Mouse (Mus musculus): ENCODE data around the gene Pik3c2a. TPM values are rescaled to one million over a fixed set of nuclear protein-coding genes. Genes with fewer than 3 reads are reported as not detected.

Pik3c2a gene
- polyA plus RNA-seq, 1 experiment from 2014 or later: 24.2 TPM

DNA sequence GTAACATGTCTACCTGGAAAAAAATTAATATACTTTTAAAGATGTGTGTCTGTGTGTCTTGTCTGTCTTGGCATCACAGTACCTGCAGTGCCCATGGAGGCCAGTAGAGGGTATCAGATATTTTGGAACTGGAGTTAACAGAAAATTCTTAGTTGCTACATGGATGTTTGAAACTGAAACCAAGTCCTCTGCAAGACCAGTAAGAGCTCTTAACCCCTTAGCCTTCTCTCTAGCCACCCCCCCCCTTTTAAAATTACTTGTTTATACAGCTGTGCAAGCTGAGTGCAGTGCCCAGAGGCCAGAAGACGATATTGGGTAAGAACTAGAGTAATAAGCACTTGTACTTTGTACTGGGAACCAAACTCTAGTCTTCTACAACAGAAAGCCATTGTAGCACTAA, 107.0 kb downstream of the Pik3c2a start:
- Histone ChIP-seq H3K9ac (ENCODE audit: low read length) (no peak overlapping the region), H3K9me3 (ENCODE audit: control insufficient read depth, low read length) (no peaks in the 10 kb centered on the region), H3K4me3 (ENCODE audit: low read depth, low read length) (no peak overlapping the region), H3K4me2 (ENCODE audit: low read depth) (no peak overlapping the region), H3K4me1 (ENCODE audit: control insufficient read depth, insufficient read depth, low read length) (no peaks in the 10 kb centered on the region), H3K27ac (ENCODE audit: low read depth, low read length) (no peak overlapping the region), H3K36me3 (ENCODE audit: control insufficient read depth, insufficient read depth, low read length) (peaks cover 5% of the 10 kb centered on the region), H3K27me3 (ENCODE audit: control insufficient read depth, insufficient read depth, low read length) (no peaks in the 10 kb centered on the region)
- DNase-seq (ENCODE audit: low spot score) (peak; percentile 26), ATAC-seq (ENCODE audit: insufficient read depth, low FRiP score, low TSS enrichment) (no peak)
- WGBS: 48% methylated on average over 1 of the region's 1 CpGs

DNA sequence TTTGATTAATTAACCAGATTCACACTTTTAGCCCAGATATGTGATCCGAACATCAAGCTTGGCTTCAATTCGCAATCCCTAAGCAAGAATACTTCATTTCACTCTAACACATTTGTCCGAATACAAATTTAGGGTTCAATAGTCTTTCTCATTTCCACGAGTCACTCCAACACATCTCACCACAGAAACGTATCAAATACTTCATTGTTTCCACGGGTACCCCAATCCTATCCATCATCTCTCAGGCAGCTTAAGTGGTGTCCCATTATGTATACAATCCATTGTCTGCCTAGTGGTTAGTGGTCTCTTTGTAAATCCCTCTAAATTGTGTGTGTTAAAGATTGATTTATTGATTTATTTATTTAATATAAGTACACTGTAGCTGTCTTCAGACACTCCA, 108.1 kb downstream of the Pik3c2a start:
- no peak for ATAC-seq (ENCODE audit: insufficient read depth, low FRiP score, low TSS enrichment)
- no peaks in the 10 kb centered on the region for H3K27me3 ChIP-seq (ENCODE audit: control insufficient read depth, insufficient read depth, low read length)
- 71% methylated on average over 6 of the region's 6 CpGs for WGBS
- peak overlapping the region; percentile 66; the same call in 1 of the 2 replicates for H3K4me2 ChIP-seq (ENCODE audit: low read depth)
- H3K4me3 ChIP-seq (ENCODE audit: low read depth, low read length): no peak overlapping the region
- DNase-seq (ENCODE audit: low spot score): no peak
- peaks cover 7% of the 10 kb centered on the region for H3K36me3 ChIP-seq (ENCODE audit: control insufficient read depth, insufficient read depth, low read length)
- H3K9me3 ChIP-seq (ENCODE audit: control insufficient read depth, low read length): no peaks in the 10 kb centered on the region
- no peaks in the 10 kb centered on the region for H3K4me1 ChIP-seq (ENCODE audit: control insufficient read depth, insufficient read depth, low read length)
- no peak overlapping the region for H3K9ac ChIP-seq (ENCODE audit: low read length)
- H3K27ac ChIP-seq (ENCODE audit: low read depth, low read length): no peak overlapping the region

DNA sequence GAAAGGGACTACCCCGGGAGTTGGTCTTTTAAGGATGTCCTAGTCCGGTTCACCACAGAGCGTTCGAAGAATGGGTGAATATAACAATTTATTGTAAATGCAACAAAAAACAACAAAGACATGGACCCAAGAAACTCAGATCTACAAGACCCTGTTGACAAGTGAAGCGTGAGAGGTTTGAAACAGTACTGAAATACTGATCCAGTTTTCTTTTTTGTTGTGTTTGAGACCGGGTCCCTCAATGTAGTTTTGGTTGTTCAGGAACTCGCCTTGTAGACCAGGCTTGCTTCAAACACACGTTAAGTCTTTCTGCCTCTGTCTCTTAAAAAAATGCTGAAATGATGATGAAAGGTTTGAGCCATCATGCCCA, 108.6 kb downstream of the Pik3c2a start:
- peaks cover 11% of the 10 kb centered on the region for H3K36me3 ChIP-seq (ENCODE audit: control insufficient read depth, insufficient read depth, low read length)
- no peaks in the 10 kb centered on the region for H3K27me3 ChIP-seq (ENCODE audit: control insufficient read depth, insufficient read depth, low read length)
- H3K4me1 ChIP-seq (ENCODE audit: control insufficient read depth, insufficient read depth, low read length): no peaks in the 10 kb centered on the region
- peak overlapping the region; percentile 66 for H3K4me2 ChIP-seq (ENCODE audit: low read depth)
- ATAC-seq (ENCODE audit: insufficient read depth, low FRiP score, low TSS enrichment) (no peak; the same call in 1 of the 2 replicates), DNase-seq (ENCODE audit: low spot score) (peak; percentile 13)
- peak overlapping the region; percentile 79 for H3K4me3 ChIP-seq (ENCODE audit: low read depth, low read length)
- peak overlapping the region; percentile 85 for H3K9ac ChIP-seq (ENCODE audit: low read length)
- no peaks in the 10 kb centered on the region for H3K9me3 ChIP-seq (ENCODE audit: control insufficient read depth, low read length)
- H3K27ac ChIP-seq (ENCODE audit: low read depth, low read length): 0 out of 2 replicates have a peak overlapping the region, but pooled peaks have one; percentile 41
- WGBS: 22% methylated on average over 8 of the region's 8 CpGs

DNA sequence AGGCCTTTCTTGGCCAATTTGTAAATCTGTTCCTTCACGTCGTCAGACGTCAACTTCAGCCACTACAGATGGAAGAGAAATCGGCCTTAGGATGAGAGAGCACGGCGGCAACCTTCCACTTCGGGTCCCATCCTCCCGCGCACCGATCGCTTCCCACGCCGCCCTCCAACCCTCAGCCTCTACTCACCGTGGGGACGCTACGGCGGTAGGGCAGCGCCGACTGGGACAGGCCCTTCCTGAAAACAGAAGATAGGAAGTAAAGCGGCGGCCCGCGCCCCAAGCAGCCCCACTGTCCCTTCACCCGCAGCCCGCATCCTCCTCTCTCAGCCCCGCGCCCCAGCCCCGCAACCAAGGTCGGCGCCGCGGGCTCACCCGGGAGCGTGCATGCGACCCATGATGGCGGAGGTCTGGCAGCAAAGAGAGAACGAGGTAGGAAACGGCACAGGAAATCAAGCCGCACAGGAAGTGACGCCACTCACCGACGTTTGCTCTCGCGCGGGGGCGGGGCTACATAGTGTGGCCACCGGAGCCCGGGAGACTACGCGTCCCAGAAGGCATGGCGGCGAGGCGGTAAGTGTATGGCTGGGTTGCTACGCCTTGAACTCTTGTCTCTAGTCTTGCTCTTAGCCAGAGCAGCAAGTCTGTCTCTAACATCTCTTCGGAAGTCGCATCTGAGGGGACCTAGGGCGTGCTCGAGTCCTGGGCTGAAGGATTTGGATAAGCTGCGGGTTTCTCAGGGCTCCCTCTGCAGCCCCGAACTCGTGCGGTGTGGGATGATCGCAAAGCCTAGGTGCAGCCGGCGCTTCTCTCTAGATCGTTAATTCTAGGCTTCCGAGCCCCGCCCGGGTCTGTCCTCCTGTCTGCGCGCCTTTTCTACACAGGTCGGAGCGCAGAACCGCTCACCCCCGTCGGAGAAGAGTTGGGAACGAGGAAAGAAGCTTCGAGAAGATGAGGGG, 109.3 kb downstream of the Pik3c2a start, which contains the start of gene Rps13:
Gene Rps13 (minus strand): TSS at position 483 of the 956 bp plus-strand sequence.
- Histone ChIP-seq H3K36me3 (ENCODE audit: control insufficient read depth, insufficient read depth, low read length) (peaks cover 11% of the 10 kb centered on the region), H3K4me2 (ENCODE audit: low read depth) (peak within 1 kb of the TSS; percentile 66), H3K9me3 (ENCODE audit: control insufficient read depth, low read length) (no peaks in the 10 kb centered on the region), H3K4me3 (ENCODE audit: low read depth, low read length) (peak within 1 kb of the TSS; percentile 79), H3K27ac (ENCODE audit: low read depth, low read length) (peak within 1 kb of the TSS; percentile 54; the same call in 1 of the 2 replicates), H3K27me3 (ENCODE audit: control insufficient read depth, insufficient read depth, low read length) (no peaks in the 10 kb centered on the region), H3K4me1 (ENCODE audit: control insufficient read depth, insufficient read depth, low read length) (no peaks in the 10 kb centered on the region), H3K9ac (ENCODE audit: low read length) (peak within 1 kb of the TSS; percentile 85)
- DNase-seq (ENCODE audit: low spot score) (peak; percentile 97), ATAC-seq (ENCODE audit: insufficient read depth, low FRiP score, low TSS enrichment) (peak; percentile 97)
- WGBS: under 1% methylated on average over 78 of the region's 78 CpGs

DNA sequence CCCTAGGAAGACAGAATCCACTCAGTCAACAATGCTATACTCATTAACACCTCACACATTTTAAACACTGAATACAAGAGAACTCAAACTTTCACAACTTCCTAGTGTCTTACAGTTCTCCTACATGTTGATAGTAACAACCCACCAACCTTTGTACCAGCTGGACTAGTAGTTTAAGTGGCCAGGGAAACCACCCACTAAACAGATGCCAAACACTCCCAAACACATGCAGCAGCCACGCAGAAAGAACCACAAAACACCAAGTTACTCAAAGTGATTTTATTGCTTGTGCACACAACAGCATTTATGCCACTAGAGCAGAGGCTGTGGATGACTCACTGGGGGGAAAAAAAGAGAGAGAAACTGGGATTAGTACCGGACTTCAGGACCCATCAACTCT, 112.0 kb downstream of the Pik3c2a start:
- Histone ChIP-seq H3K4me1 (ENCODE audit: control insufficient read depth, insufficient read depth, low read length) (no peaks in the 10 kb centered on the region), H3K4me3 (ENCODE audit: low read depth, low read length) (no peak overlapping the region), H3K27me3 (ENCODE audit: control insufficient read depth, insufficient read depth, low read length) (no peaks in the 10 kb centered on the region), H3K9me3 (ENCODE audit: control insufficient read depth, low read length) (no peaks in the 10 kb centered on the region), H3K27ac (ENCODE audit: low read depth, low read length) (no peak overlapping the region), H3K36me3 (ENCODE audit: control insufficient read depth, insufficient read depth, low read length) (peaks cover 11% of the 10 kb centered on the region), H3K4me2 (ENCODE audit: low read depth) (no peak overlapping the region), H3K9ac (ENCODE audit: low read length) (no peak overlapping the region)
- DNase-seq (ENCODE audit: low spot score) (no peak), ATAC-seq (ENCODE audit: insufficient read depth, low FRiP score, low TSS enrichment) (no peak)
- WGBS: 91% methylated on average over 2 of the region's 2 CpGs

DNA sequence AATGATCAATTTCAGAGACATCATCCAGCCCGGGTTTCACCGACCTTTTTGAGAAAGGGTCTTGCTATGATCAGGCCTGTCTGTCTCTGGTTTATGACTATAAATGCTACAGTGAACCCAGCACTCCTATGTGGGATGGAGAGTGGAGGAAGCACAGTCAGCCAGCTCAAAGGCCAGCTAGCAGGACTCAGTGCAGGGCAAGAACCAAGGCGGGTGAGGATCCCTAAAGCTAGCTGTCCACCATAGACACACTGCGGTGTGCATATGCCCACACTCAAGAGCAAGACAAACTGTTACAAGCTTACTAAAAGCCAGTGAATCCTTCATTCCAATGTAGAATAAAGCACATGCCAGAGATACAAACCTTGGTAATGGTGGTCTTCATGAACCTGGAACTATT, 113.4 kb downstream of the Pik3c2a start:
- Histone ChIP-seq H3K4me1 (ENCODE audit: control insufficient read depth, insufficient read depth, low read length) (no peaks in the 10 kb centered on the region), H3K9ac (ENCODE audit: low read length) (no peak overlapping the region), H3K36me3 (ENCODE audit: control insufficient read depth, insufficient read depth, low read length) (peaks cover 11% of the 10 kb centered on the region), H3K27ac (ENCODE audit: low read depth, low read length) (no peak overlapping the region), H3K4me3 (ENCODE audit: low read depth, low read length) (no peak overlapping the region), H3K4me2 (ENCODE audit: low read depth) (no peak overlapping the region), H3K9me3 (ENCODE audit: control insufficient read depth, low read length) (no peaks in the 10 kb centered on the region), H3K27me3 (ENCODE audit: control insufficient read depth, insufficient read depth, low read length) (no peaks in the 10 kb centered on the region)
- 91% methylated on average over 4 of the region's 4 CpGs for WGBS
- DNase-seq (ENCODE audit: low spot score): no peak
- ATAC-seq (ENCODE audit: insufficient read depth, low FRiP score, low TSS enrichment): no peak

DNA sequence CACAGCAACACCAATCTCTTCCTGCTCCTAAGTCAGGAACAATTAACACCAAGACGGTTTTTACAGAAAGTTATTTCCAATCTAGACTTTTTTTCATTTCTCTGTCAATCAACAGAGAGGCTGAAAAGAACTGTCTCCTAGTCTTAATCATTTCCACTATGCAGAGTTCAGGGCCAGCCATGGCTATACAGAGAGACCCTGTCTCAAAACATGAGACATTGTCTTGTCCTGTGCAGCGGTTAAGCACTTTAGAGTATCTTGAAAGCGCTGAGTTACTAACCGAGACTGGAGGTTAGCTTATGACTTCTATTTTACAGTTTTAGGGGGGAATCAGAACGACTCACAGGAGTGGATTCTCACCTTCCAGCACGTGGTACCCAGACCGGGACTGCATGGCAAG, 114.5 kb downstream of the Pik3c2a start:
- Histone ChIP-seq H3K4me3 (ENCODE audit: low read depth, low read length) (no peak overlapping the region), H3K36me3 (ENCODE audit: control insufficient read depth, insufficient read depth, low read length) (peaks cover 11% of the 10 kb centered on the region), H3K27me3 (ENCODE audit: control insufficient read depth, insufficient read depth, low read length) (no peaks in the 10 kb centered on the region), H3K4me1 (ENCODE audit: control insufficient read depth, insufficient read depth, low read length) (no peaks in the 10 kb centered on the region), H3K9ac (ENCODE audit: low read length) (no peak overlapping the region), H3K27ac (ENCODE audit: low read depth, low read length) (no peak overlapping the region), H3K9me3 (ENCODE audit: control insufficient read depth, low read length) (no peaks in the 10 kb centered on the region), H3K4me2 (ENCODE audit: low read depth) (no peak overlapping the region)
- no peak for DNase-seq (ENCODE audit: low spot score)
- no peak for ATAC-seq (ENCODE audit: insufficient read depth, low FRiP score, low TSS enrichment)
- 81% methylated on average over 7 of the region's 7 CpGs for WGBS

DNA sequence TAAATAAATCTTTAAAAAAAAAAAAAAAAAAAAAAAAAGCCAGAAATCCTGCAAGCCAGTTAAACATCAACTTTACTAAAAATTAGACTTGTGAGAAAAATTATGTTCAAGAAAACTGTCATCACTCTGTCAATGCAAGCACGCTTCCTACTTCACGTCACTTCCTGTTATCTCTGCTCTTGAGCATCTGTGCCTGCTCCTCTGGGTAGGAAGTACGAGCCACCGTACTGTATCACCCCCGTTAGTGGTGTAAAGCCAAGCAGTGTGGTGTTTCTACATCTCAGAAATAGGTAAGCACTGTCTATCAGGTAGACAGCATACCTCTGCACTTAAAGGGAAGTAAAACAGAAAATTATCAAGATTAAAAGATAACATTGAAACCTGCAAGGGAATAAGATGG, 115.3 kb downstream of the Pik3c2a start:
- no peaks in the 10 kb centered on the region for H3K9me3 ChIP-seq (ENCODE audit: control insufficient read depth, low read length)
- H3K9ac ChIP-seq (ENCODE audit: low read length): no peak overlapping the region
- peaks cover 11% of the 10 kb centered on the region for H3K36me3 ChIP-seq (ENCODE audit: control insufficient read depth, insufficient read depth, low read length)
- no peaks in the 10 kb centered on the region for H3K27me3 ChIP-seq (ENCODE audit: control insufficient read depth, insufficient read depth, low read length)
- no peak for ATAC-seq (ENCODE audit: insufficient read depth, low FRiP score, low TSS enrichment)
- no peak overlapping the region for H3K4me3 ChIP-seq (ENCODE audit: low read depth, low read length)
- H3K4me1 ChIP-seq (ENCODE audit: control insufficient read depth, insufficient read depth, low read length): no peaks in the 10 kb centered on the region
- no peak overlapping the region for H3K27ac ChIP-seq (ENCODE audit: low read depth, low read length)
- DNase-seq (ENCODE audit: low spot score): no peak
- no peak overlapping the region for H3K4me2 ChIP-seq (ENCODE audit: low read depth)
- 90% methylated on average over 5 of the region's 5 CpGs for WGBS

Measured in neural tube, embryonic 11.5 days (tissue).